Mouse (Mus musculus) heart, embryonic 16.5 days (tissue): ENCODE data around the gene Hypk. TPM values are rescaled to one million over a fixed set of nuclear protein-coding genes. Genes with fewer than 3 reads are reported as not detected.
A peak's percentile ranks its signal among the peaks of the same experiment; 100 is the strongest.

Source experiments
- ATAC-seq: fragments of 200-750 bp; cut with Nextera tagmentation; replicated peaks from 2 replicates; pipeline ENCODE4 v1.8.0; 2017; ENCODE audit warnings: moderate number of reproducible peaks; ENCODE audit not compliant: insufficient read depth, low FRiP score; ENCODE audit errors: extremely low read depth
- H3K27ac ChIP-seq: fragments of 300-500 bp; sonication (generic); 2 replicates; pipeline ENCODE4 v1.5.1; 2014; ENCODE audit warnings: mild to moderate bottlenecking, low read length, control low read depth, moderate library complexity
- H3K27me3 ChIP-seq: fragments of 300-500 bp; sonication (generic); 2 replicates; pipeline ENCODE4 v1.6.1; 2014; ENCODE audit warnings: low read length, mixed read lengths; ENCODE audit not compliant: control insufficient read depth, insufficient read depth
- H3K36me3 ChIP-seq: fragments of 300-500 bp; sonication (generic); 2 replicates; pipeline ENCODE4 v1.6.1; 2014; ENCODE audit not compliant: control insufficient read depth, insufficient read depth
- H3K4me1 ChIP-seq: fragments of 300-500 bp; sonication (generic); 2 replicates; pipeline ENCODE4 v1.6.1; 2014; ENCODE audit warnings: low read length, mixed read lengths; ENCODE audit not compliant: control insufficient read depth, insufficient read depth
- H3K4me2 ChIP-seq: fragments of 300-500 bp; sonication (generic); 2 replicates; pipeline ENCODE4 v1.6.1; 2014; ENCODE audit warnings: low read depth, mild to moderate bottlenecking, control low read depth, low read length
- H3K4me3 ChIP-seq: fragments of 300-500 bp; sonication (generic); 2 replicates; pipeline ENCODE4 v1.5.1; 2014; ENCODE audit warnings: mild to moderate bottlenecking, control low read depth, low read length
- H3K9ac ChIP-seq: fragments of 300-500 bp; sonication (generic); 2 replicates; pipeline ENCODE4 v1.6.1; 2014; ENCODE audit warnings: low read length, control low read depth
- H3K9me3 ChIP-seq: fragments of 300-500 bp; sonication (generic); replicated peaks from 2 replicates; pipeline ENCODE4 v1.6.1; 2016; ENCODE audit warnings: low read length; ENCODE audit not compliant: control insufficient read depth
- WGBS: fragments of 180-500 bp; shearing (Covaris S2); extraction: QIAGEN DNeasy Blood & Tissue Kit; methylation state at CpG from one replicate; pipeline ENCODE4 v1.1.7; 2014; 5-methylcytosine and 5-hydroxymethylcytosine counted together
- polyA plus RNA-seq: library from polyadenylated mRNA; unstranded; fragments of >200 nt; fragmentation: Nextera tagmentation; extraction: Ambion mirVana; gene quantifications from 2 replicates; pipeline ENCODE4 v1.2.1, GENCODE M21; 2015

Gene Hypk
- polyA plus RNA-seq, 1 experiment from 2014 or later, result 83.9 TPM

DNA sequence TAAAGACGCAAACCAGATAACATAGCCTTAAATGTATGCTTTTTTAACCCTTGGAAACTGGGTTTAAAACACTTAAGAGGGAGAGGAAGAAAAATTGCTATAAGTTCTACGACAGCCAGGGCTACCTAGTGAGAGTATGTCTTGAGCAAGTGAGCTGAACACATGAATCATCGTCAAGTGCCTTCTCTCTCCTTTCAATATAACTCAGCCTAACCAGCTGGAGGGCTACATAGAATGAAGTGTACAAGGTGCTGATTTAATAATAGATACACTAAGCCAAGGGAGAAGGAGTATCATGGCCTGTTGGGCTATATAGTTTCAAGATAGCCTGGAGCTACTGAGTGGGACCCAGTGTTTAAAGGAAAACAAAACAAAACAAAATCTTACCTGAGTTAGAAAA lies 34.6 kb upstream of the Hypk start:
- Histone ChIP-seq H3K4me3 (no peak overlapping the region), H3K27ac (no peak overlapping the region), H3K9ac (no peak overlapping the region), H3K36me3 (peaks cover 30% of the 10 kb centered on the region), H3K4me2 (no peak overlapping the region), H3K9me3 (no peaks in the 10 kb centered on the region), H3K27me3 (no peaks in the 10 kb centered on the region), H3K4me1 (peaks cover 21% of the 10 kb centered on the region)
- no peak for ATAC-seq
- WGBS, result 77% methylated on average over 3 of the region's 3 CpGs

DNA sequence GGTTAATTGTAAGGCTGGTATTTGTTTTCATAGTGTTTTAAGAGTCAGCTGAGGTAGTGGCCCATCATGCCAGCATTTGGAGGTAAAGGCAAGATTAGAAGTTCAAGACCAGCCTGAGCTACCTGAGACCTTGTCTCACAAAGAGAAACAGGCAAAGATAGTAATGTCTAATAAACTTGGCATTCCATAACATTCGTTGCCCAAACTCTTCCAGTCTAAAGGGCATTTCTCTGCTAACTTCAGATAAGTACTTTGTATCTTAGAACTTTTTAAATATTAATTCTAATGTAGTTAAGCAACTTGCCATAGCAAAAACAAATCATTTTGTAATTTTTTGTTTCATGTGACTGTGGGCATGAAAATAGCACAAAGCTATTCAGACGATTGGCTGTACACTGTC lies 29.9 kb upstream of the Hypk start:
- ATAC-seq, result no peak
- H3K4me1 ChIP-seq, result 0 out of 2 replicates have a peak, but pooled peaks cover 3% of the 10 kb centered on the region
- H3K4me2 ChIP-seq, result no peak overlapping the region
- WGBS, result 88% methylated on average over 2 of the region's 2 CpGs
- no peak overlapping the region for H3K9ac ChIP-seq
- H3K36me3 ChIP-seq, result peaks cover 58% of the 10 kb centered on the region
- H3K27me3 ChIP-seq, result no peaks in the 10 kb centered on the region
- H3K9me3 ChIP-seq, result no peaks in the 10 kb centered on the region
- no peak overlapping the region for H3K27ac ChIP-seq
- H3K4me3 ChIP-seq, result no peak overlapping the region

DNA sequence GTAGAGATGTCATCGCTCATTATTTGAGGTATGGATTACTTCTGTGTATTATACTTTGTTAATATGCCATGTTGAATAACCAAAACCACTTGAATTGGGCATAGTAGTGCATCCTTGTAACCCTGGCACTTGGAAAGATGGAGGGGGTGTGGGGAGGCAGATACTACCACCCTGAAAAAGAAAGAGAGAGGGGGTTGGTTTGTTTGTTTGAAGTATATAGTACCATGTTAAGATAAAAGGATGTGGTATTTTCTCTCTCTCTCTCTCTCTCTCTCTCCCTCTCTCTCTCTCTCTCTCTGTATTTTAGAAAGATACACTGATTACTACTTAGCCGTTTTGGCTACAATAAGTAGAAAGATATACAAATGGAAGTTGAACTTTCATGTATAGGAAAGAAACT lies 27.2 kb upstream of the Hypk start:
- peaks cover 72% of the 10 kb centered on the region for H3K36me3 ChIP-seq
- 83% methylated on average over 2 of the region's 2 CpGs for WGBS
- H3K9me3 ChIP-seq, result no peaks in the 10 kb centered on the region

DNA sequence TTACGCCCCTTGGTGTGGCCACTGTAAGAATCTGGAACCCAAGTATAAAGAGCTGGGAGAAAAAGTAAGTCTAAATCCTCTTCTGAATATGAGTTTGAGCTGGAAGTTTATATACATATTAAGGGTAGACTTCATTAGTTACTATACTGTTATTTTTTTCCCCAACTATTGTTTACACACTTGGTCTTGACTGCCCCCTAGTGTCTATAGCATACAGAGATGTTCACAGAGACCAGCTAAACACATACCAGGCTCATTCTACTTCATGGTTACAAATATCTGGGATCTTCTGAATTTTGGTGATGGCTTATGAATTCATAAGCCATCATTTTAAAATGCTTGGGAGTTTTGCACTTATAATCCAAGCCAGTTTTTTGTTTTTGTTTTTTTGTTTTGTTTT lies 18.2 kb upstream of the Hypk start:
- no peaks in the 10 kb centered on the region for H3K4me1 ChIP-seq
- H3K4me2 ChIP-seq, result no peak overlapping the region
- no peak overlapping the region for H3K9ac ChIP-seq
- no peak overlapping the region for H3K27ac ChIP-seq
- no peak for ATAC-seq
- peaks cover 78% of the 10 kb centered on the region for H3K36me3 ChIP-seq
- no peaks in the 10 kb centered on the region for H3K9me3 ChIP-seq
- no peak overlapping the region for H3K4me3 ChIP-seq
- WGBS, result 100% methylated on average over 1 of the region's 1 CpGs
- H3K27me3 ChIP-seq, result no peaks in the 10 kb centered on the region

More for the DNA sequence above, 27.2 kb upstream of the Hypk start:
- Histone ChIP-seq H3K27me3 (no peaks in the 10 kb centered on the region), H3K9ac (no peak overlapping the region), H3K4me3 (no peak overlapping the region), H3K4me1 (no peaks in the 10 kb centered on the region), H3K4me2 (no peak overlapping the region), H3K27ac (no peak overlapping the region)
- no peak for ATAC-seq

DNA sequence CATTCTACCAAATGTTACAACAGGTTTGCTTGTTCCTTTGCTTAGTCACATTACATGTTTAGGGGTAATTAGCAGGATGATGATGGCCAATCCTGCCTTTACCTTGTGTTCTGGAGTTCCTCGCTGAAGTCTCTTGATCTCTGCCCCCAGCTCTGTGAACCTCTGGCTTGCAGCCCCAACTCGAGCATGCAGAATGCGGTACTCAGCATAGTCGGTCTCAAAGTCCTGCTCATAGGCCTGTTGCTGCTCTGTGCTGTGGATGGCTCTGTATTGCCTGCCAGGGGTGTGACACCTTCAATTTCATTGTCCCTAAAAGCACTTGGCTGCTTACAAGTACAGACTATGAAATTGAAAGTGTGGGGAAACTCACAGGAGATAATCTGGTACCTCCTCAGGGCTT lies 13.3 kb upstream of the Hypk start:
- H3K27me3 ChIP-seq, result no peaks in the 10 kb centered on the region
- 64% methylated on average over 4 of the region's 4 CpGs for WGBS
- no peak overlapping the region for H3K27ac ChIP-seq
- H3K4me2 ChIP-seq, result no peak overlapping the region
- no peaks in the 10 kb centered on the region for H3K9me3 ChIP-seq
- no peak for ATAC-seq
- peaks cover 15% of the 10 kb centered on the region for H3K4me1 ChIP-seq
- H3K4me3 ChIP-seq, result no peak overlapping the region
- H3K36me3 ChIP-seq, result peaks cover 35% of the 10 kb centered on the region
- H3K9ac ChIP-seq, result no peak overlapping the region

DNA sequence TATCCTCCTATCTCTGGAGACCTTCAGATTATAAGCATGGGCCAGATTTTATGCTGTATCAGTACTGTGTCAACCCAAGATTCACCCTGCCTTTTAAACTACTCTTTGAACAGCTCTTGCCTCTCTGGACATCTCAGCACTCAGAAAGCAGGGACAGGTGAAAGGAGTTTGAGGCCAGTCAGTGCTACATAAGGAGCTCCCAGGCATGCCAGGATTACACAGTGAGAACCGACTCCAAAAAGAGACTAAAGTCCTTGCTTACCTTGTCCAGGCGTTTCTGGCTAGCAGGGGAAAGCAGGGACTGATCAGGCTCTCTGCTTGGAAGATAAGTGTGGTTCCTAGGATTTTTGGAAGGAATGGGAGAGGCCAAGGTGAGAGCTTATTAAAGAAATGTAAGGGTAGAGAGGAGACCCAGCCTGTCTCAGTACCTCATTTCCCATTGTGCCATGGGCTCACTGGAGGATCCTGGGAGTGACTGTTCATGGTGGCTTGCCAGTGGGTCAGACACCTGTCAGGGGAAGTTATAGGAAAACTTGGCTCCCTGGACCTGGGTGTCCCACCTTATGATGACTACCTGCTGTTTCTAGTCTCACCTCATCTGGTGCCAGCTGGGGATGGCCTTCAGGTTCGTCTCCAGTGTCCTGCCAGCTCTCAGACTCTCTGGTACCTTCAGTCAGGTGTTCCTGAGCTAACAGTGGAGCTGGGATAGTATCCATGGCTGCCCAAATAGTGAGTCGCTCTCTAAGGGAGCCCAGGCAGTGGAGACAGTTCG lies 12.1 kb upstream of the Hypk start:
- H3K4me2 ChIP-seq, result no peak overlapping the region
- H3K4me3 ChIP-seq, result no peak overlapping the region
- peaks cover 15% of the 10 kb centered on the region for H3K4me1 ChIP-seq
- peaks cover 26% of the 10 kb centered on the region for H3K36me3 ChIP-seq
- WGBS, result 44% methylated on average over 5 of the region's 5 CpGs
- no peaks in the 10 kb centered on the region for H3K27me3 ChIP-seq
- no peak for ATAC-seq
- no peak overlapping the region for H3K9ac ChIP-seq
- H3K9me3 ChIP-seq, result no peaks in the 10 kb centered on the region
- H3K27ac ChIP-seq, result no peak overlapping the region

DNA sequence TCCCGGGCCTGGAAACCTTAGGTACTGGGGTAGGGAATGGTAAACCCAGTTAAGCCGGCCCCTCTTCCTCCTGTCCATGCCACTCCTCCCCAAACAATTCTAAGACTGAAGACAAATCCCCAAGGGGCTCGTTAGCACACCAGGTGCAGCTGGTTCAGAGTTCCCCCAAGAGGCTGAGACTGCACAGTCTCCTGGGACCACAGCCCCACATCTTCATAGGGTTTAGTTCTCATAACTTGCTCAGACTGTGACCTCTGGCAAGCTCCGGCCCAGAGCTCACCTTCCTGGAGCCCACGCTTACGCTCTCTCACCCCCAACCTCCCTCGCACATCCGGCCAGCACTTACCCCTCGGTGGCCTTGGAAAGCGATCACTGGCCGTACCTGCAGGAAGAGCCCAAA lies 11.3 kb upstream of the Hypk start:
- peaks cover 15% of the 10 kb centered on the region for H3K4me1 ChIP-seq
- WGBS, result 12% methylated on average over 11 of the region's 11 CpGs
- H3K4me2 ChIP-seq, result peak overlapping the region; percentile 99
- H3K27ac ChIP-seq, result no peak overlapping the region
- peak overlapping the region; percentile 71 for H3K9ac ChIP-seq
- ATAC-seq, result no peak
- H3K4me3 ChIP-seq, result peak overlapping the region; percentile 64
- H3K27me3 ChIP-seq, result no peaks in the 10 kb centered on the region
- peaks cover 24% of the 10 kb centered on the region for H3K36me3 ChIP-seq
- no peaks in the 10 kb centered on the region for H3K9me3 ChIP-seq

DNA sequence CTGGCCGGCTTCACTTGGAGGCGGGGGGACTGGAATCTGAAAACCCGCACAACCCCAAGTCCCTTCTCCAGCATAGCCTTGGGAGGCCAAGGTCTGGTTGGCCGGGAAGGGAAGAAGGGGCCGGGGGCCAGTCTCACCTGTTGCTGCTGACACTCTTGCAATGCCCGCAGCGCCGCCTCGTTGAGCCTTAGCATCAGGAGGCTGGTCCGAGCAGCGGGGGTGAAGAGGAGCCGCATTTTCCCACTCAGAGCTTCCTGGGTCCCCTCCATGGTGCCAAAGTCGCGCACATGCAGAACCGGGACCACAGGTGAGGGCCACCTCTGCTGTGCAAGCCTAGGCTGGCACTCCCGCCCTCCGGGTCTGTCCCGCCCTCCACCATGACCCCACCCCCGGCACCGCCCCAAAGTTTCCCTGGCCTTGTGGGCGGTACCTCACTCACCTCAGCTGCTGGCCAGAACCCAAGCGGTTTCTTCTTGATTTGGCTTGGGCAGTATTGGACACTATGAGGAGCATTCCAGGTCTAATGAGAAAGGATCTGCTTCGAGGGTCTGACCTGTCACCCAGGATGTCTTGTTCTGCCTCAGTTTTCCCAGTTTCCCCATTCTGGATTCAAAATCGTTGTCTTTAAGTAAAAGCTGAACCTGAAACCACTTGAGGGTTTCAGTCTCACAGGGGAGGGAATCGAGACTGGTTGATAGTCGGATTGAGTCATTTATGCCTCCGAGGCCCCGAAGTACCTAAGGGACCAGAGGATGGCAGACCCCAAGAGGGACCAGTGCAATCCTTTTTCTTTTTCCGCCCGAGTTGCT lies 10.6 kb upstream of the Hypk start:
- 2% methylated on average over 30 of the region's 30 CpGs for WGBS
- Histone ChIP-seq H3K9me3 (no peaks in the 10 kb centered on the region), H3K4me2 (peak overlapping the region; percentile 99), H3K4me1 (peaks cover 15% of the 10 kb centered on the region), H3K27me3 (no peaks in the 10 kb centered on the region), H3K9ac (peak overlapping the region; percentile 71), H3K36me3 (peaks cover 20% of the 10 kb centered on the region), H3K27ac (no peak overlapping the region; the same call in 1 of the 2 replicates), H3K4me3 (peak overlapping the region; percentile 64)
- ATAC-seq, result peak; percentile 61

DNA sequence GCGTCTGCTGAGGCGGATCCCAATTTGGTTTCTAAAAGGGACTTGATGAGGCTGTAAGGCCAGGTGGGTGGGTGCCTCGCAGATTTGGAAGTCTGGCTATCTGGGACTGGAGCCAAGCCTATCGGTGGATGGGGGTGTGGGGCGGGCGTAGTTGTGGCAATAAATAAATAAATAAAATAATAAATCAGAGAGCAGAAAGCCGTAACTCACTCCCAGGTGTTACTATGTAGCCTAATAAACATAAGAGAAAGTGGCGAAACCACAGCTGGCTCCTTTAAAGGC lies 10.1 kb upstream of the Hypk start:
- Histone ChIP-seq H3K27me3 (no peaks in the 10 kb centered on the region), H3K4me2 (peak overlapping the region; percentile 99), H3K9me3 (no peaks in the 10 kb centered on the region), H3K27ac (no peak overlapping the region), H3K4me1 (peaks cover 18% of the 10 kb centered on the region), H3K36me3 (peaks cover 14% of the 10 kb centered on the region), H3K9ac (peak overlapping the region; percentile 71), H3K4me3 (peak overlapping the region; percentile 64)
- no peak for ATAC-seq
- WGBS, result 19% methylated on average over 8 of the region's 8 CpGs
